Mouse (Mus musculus): ENCODE results near the gene Usp35.

Gene Usp35

DNA sequence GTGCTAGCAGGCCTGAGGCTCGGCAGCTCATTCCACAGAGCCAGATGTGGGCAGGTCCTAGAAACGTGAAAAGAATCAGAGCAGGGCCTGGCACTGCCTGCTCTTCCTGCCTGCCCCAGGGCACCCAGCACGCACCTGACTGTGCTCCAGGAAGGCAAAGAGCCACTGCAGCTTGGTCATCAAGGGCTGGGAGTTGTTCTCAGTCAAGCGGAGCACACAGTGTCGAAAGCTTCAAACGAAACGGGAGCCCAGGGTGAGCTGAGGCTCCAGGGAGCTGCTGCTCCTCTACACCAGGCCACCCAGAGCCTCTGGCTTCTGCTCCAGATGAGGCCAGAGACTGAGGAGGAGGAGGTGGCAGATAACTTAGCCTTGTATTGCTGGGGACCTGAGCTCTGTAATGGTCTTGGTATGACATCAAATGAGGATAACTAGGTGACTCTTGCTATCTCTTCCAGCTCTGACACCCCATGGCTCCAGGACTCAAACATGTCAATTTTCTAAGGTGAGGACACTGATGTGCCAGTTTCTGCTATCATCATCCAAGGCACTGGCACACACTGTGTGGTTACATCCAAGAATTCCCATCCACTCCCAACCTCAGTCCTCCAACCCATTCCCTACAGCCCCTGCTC is 18.3 kb downstream of the Usp35 start:
- no peak for DNase-seq (ENCODE audit: low spot score in 2 of 2)

DNA sequence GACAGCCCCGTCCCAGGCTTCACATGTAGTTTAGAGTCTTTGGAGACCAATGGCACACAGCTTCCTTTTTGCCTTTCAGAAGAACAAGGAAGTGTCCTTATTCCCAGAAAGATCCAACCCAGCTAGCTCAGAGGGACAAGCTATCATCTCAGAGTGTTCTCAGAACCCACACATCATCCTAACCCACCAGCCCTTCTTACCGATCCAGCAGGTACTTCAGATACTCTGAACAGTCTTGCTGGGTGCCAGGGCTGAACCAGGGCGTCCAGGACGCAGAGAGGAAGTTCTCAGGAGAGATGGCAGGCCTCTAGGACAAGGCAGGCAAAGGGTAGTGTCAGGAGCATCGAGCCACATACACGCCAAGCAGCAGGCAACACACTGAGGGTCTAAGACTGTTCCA is 19.0 kb downstream of the Usp35 start:
- no peak for DNase-seq (ENCODE audit: low spot score in 2 of 2)

DNA sequence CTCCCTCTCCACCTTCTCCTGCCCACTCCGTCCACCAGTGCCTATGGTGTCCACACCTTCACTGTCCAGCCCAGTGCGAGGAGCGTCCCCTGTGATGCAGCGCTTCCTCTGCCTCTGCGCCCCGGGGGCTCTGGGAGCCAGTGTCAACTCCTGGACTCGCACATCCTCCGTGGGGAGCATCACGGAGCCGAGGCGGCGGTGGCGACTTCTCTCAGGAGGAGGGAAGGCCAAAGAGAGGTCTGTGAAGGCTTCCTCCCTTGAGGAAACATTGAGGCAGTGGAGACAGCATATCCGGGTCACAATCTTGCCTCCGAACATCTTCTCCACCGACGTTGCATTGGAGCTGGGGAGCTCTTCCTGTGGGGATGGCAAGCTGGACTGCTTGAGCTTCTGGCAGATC is 19.6 kb downstream of the Usp35 start:
- DNase-seq (ENCODE audit: low spot score in 2 of 2): no peak

DNA sequence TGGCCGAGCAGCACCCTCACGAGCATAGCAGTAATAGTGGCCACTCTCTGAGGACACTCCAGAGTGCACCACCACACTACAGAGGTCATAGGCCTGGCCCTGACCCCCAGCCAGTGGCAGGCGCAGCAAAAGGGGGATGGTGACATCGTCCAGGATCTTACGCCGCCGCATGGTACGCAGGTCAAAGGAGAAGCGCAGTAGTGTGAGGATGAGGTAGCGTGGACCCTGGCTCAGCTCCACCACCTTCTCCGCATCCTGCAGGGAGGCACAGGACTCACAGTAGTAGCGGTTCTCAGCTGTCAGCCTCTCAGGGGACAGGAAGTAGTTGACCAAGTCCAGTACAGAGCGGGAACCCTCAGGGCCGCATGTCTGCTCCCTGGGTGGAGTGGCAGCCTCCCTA is 20.2 kb downstream of the Usp35 start:
- no peak for DNase-seq (ENCODE audit: low spot score in 2 of 2)

DNA sequence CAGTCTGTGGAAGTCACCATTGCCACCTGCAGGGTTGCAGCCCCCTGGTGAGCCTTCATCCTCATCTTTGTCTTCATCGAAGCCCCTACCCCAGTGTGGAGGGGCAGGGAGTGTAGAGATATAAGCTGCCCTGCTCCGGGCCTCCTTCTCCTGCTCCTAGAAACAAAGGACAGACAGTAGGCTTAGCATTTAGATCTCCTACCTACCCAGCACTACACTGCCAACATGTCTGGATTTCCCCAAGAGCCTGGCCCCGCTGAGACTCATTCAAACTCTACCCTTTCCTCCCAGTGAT is 21.5 kb downstream of the Usp35 start:
- DNase-seq (ENCODE audit: low spot score in 2 of 2): no peak

DNA sequence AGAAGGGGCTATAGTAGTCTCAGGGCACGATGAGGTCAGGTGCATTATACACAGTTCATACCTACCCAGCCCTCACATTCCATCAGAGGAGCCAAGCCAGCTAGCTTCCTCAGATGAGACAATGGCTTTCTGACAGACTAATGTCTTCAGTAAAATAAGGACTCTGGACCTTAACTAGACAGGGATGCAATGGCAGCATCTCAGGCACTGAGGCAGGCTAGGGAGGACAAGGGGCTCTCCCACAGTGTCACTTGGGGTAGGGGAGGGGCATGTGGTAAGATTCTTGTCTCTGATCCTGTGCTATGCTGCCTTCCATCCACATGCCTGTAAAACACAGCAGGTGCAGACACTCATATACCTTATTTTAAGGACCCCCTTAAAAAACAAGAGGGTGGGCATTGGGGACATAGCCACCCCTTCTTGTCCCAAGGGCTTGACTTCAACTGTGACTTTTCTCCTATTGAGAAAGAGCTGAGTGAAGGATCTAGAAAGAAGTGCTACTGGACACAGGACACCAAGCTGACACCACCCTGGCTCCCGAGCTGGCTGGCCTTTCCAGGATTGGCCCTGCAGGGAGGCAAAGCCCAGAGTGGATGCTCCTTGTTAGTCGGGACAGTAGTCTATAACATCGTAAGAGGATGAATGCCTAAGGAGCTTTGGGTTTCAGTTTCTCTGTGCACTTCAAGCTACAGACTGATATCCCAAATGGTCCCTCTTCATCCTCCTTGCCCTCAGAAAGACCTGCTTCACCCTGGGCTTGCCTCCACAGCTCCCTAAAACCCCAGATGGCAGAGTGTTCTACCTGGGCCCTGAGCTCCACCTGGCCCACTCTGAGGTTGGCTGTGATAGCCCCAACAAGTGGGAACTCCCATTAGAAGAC is 22.1 kb downstream of the Usp35 start:
- no peak for DNase-seq (ENCODE audit: low spot score in 2 of 2)

DNA sequence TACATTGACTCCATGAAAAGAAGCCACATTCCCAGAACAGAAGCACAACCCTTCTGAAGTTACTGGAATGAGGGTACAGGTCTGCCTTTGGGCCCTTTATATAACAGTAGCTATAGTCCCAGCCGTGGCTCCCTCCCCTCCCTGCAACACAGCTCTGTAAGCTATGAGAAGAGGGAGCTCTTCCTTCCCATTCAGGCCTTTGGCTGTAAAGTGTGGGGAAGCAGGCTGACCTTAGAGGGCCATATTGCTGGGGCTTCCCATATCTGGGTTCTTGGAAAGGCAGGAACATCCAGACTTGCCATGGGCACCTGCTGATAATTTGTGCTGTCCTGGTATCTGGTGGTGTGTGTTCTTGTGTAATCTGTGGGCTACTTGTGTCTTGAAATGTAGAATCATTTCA is 24.3 kb downstream of the Usp35 start:
- DNase-seq (ENCODE audit: low spot score in 2 of 2): no peak

DNA sequence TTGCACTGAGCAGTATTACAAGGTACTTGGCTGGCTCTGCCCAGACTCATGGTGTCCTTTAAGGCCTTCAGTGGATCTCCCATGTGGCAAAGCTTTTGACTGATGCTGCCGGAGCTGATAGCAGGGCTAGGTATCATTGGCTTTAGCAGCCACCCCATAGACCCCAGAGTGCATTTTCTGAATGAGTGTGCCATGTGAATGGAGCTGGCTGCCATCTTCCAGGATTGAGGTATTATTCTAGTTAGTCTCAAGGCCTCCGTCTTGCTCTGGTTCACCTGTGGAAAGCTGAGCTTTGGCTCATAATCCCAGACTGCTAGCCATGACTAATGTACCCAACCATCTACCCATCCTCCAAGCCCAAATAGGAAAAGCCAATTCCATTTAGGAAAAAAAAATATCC is 25.0 kb downstream of the Usp35 start:
- no peak for DNase-seq (ENCODE audit: low spot score in 2 of 2)

DNA sequence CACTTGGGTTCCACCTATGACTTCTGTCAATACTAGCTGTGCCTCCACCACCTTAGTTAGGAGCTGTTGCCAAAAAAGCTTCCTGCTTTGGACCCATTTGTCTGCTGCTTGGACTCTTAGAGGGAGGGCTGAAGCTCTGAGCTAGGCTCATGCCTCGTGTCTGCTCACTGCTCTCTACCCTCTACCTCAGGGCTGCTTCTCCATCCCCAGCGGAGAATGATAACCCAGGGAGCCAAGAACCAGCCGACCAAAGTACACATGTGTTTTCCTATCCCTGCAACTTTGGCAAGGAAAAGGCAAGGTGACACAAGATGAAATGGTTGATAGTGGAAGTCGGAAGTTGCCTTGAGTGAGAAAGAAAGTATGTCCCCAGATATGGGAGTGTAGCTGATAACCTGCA is 26.6 kb downstream of the Usp35 start:
- DNase-seq (ENCODE audit: low spot score in 2 of 2): no peak

DNA sequence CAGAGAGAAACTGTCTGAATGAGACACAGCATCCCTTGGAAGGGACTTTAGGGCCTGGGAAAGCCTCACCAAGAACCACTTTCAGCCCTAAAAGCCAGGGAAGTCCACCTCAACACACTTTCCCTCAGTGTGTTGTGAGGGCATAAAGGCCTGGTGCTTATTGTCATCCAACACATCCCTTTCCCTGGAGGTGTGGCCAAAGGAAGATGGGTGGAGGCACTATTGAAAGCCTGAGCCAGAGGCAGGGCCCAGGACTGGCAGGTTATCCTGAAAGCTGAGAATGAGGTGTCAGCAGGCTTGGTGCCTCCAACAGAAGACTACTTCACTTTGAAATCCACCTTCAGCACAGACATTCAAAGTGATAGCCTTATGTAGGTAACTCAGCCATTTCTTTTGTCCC is 27.3 kb downstream of the Usp35 start:
- DNase-seq (ENCODE audit: low spot score in 2 of 2): peak in 1 of 2 experiments; percentile 18

DNA sequence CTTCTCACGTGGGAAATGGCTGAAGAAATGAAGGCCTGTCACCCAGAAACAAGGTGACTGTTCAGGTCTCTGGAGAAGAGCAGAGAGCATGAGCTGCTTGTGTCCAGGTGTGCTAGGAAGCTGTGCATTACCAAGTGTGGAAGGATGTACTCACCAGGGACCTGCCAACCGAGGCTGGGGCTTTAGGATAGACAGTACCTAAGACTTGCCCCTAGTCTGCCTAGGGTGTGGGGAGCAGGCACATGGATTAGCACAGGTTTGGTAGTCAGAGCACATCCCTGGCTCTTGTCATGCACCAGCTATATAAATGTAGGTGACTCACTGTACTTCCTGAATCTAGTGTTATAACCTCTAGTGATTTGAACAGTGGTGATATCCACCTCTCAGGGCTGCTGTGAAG is 28.2 kb downstream of the Usp35 start:
- no peak for DNase-seq (ENCODE audit: low spot score in 2 of 2)

DNA sequence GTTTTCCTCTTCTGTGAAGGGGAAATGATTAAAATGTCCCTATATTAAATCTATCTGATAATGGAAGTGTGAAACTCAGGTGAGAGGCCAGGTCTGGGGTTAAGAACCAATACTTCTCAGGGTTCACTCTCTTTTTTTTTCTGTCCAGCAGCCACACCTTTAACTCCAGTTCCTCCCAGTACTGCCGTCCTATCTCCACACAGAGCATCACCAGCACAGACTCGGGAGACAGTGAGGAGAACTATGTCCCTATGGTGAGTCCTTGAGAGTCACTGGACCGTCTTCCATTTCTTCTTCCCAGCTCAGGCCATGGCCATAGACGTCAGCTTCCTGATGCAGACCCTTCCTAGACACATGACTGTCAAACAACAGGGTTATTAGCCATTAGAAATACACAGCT is 28.9 kb downstream of the Usp35 start:
- DNase-seq (ENCODE audit: low spot score in 2 of 2): no peak

DNA sequence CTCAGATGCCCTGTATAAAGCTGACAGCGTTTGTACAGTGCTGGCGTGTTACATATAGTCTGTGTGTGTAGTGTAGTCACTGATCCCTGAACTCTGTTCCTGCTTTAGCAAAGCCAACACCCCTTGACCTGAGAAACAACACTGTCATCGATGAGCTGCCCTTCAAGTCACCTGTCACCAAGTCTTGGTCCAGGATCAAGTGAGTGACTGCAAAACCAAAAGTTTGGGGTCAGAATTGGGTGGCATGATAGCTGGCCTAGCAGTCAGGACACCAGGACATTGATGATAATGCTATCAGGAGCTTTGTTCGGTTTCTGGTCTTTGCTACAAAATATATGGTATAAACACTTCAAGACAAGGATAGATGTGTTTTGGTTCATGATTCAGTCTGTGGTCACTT is 29.6 kb downstream of the Usp35 start:
- no peak for DNase-seq (ENCODE audit: low spot score in 2 of 2)

DNA sequence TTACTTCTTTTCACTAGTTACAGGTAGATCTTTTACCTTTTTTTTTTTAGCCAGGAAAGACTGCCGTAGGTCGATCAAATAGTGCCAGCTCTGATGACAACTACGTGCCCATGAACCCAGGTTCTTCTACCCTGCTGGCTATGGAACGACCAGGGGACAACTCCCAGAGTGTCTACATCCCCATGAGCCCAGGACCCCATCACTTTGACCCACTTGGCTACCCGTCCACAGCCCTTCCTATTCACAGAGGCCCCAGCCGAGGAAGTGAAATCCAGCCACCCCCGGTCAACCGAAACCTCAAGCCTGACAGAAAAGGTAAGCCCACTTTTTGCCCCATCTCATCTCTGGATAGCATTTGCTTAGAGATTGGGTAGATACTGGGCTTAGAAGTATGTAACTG is 30.5 kb downstream of the Usp35 start:
- no peak for DNase-seq (ENCODE audit: low spot score in 2 of 2)

DNA sequence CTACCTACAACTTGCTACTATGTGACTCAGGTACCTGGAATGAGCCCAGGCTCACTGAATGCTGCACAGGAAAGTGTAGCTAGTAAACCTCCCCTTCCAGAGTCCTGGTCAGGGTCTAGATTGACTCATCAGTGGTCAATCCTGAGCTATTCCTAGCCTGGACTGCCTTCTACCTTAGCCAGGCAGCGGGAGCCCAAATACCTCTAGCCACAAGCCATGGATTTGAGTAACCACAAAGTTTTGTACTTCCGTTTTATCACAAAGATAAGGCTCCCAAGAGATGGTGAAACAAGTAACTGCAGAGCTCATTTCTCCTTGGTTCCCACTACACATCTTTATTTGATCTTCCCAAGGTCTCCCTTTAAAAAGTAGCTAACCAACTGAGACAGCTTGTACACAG is 30.9 kb downstream of the Usp35 start:
- no peak for DNase-seq (ENCODE audit: low spot score in 2 of 2)

DNA sequence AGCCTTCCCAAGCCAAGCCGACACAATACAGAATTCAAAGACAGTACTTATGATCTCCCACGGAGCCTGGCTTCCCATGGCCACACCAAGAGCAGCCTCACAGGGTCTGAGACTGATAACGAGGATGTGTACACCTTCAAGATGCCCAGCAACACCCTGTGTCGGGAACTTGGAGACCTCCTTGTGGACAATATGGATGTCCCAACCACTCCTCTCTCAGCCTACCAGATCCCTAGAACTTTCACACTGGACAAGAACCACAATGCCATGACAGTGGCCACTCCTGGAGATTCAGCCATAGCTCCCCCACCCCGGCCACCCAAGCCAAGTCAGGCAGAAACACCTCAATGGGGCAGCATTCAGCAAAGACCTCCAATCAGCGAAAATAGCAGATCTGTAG is 32.9 kb downstream of the Usp35 start:
- no peak for DNase-seq (ENCODE audit: low spot score in 2 of 2)

DNA sequence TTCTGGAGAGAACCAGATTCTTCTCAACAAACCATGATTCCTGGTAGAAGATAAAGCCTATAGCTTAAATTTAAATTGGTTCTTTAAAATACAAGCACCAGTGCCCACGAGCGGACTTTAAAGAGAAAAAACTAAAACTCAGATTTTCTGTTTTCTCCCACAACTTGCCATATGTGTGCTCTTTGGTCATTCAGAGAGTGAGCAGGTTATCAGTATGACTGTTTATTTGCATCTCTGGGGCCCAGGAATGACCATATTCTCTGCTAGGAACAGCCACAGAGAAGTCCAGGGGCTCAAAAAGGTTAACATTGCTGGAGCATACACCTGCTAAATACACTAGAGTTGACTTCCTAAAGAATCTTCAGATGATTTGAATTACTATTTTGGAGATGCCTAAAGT is 33.5 kb downstream of the Usp35 start:
- DNase-seq (ENCODE audit: low spot score in 2 of 2): no peak

DNA sequence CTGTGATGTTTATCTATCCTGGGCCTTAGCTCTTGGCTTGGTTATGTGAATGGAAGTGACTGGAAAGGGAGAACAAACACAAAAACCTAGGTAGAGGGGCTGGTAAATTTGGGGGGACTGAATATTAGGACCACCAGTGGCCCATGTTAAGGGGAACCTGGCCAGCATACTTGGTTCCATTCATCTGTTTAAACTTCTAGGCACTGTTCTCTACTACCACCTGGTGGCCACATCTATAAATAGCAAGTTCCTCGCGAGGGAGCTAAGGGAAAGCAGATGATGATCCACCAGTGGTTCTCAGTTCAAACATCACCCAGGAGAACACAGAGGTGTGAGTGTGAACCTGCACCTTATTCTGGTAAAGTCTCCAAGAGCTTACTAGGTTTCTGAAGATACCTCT is 34.4 kb downstream of the Usp35 start:
- peak; percentile 35 to 76 for DNase-seq (ENCODE audit: low spot score in 2 of 2)

DNA sequence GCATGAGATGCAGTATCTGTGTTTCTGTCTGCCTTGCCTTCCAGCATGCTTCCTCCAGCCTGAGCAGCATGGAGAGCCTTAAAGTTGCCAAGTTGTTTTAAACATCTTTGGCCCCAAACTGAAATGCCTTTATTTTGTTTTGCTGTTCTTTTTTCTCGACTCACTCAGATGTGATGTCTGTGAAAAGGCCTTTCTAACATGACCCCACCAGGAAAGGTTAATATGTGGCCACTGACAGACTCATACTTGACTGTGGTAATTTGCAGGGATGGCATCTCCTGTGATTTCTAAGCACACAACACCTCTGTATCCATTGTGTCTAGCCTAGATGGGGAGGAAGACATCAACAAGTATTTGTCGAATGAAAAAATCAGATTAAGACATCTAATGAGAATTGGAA is 34.8 kb downstream of the Usp35 start:
- DNase-seq (ENCODE audit: low spot score in 2 of 2): no peak

DNA sequence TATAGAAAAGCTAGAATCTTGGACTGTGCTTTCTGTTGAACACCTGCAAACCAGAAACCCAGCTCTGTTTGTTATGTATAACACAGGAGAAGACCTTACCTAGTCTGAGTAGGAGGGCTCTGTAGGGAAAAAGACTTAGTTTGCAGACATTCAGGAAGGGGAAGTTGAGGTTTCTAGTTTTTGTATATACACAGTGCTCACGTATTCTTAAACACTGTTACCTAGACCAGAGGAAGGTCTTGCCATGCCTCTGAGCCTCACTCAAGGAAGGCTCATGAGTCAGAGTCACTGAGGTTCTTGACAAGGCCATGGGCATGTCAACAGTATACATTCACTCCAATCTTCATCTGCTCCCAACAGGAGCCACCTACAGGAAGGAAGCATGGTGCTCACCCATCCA is 60.8 kb downstream of the Usp35 start:
- no peak for DNase-seq (ENCODE audit: low spot score in 2 of 2)

DNA sequence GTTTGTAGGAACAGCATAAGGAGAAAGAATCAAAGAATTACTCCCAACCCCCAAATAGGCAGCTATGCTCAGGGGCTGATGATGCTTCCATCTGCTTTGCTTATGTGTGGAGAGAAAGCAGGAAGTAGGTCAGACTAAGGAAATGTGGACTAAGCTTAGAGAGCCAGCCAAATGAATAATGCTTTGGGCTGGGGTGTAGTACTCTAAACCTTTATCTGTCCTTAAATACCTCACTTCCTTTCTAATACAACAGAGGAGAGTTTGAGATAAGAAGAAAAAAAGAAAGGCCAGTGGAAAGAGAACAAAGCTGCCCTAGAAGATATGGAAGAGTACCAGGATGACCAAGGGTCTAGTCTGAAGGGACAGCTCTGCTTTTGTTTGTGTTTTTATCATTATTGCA is 61.5 kb downstream of the Usp35 start:
- DNase-seq (ENCODE audit: low spot score in 2 of 2): peak; percentile 21 to 40

DNA sequence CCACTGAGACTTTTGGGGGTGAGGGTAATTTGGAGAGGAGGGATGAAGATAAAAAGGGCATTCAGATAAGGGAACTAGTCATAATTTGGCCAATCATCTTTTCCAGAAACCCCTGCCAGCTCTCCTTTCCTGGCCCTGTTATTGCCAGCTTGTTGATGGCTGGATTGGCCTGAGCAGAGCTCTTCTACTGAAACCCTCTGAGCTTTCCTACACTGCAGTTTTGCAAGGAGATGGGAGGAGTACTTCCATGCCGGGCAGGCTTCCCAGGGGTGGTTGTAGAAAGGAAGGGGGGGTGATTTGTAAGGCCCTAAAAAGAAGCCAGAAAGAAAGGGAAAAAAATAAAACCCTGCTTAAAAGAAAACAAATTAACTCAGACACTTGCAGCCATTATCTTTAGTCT is 69.3 kb downstream of the Usp35 start:
- peak; percentile 81 to 82 for DNase-seq (ENCODE audit: low spot score in 2 of 2)

All from heart, adult 9 months (tissue).